Mouse (Mus musculus): Measurements from ENCODE around the gene Nras. TPM values are rescaled to one million over a fixed set of nuclear protein-coding genes. Genes with fewer than 3 reads are reported as not detected.

Nras gene
- polyA plus RNA-seq, 1 experiment from 2014 or later = 122 TPM

DNA sequence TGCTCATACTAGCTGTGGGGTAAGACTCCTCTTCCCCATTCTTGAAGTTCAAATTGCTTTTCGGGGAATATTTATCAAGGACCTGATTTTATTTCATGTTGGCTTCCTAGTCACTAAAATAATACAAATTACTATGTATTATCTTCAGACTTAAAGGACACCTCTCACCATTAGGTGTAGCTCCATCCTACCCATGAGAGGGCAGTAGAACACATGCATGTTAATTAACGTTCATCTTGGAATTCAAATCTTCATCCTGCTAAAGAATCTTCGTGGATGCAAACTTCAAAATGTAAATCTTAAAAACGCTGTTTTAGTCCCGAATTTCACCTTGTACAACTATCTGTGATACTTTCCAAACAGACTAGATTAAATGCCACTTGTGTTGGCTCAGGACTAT is 43.1 kb downstream of the Nras start:
- peaks cover 11% of the 10 kb centered on the region; the same call in 1 of the 2 replicates for H3K27me3 ChIP-seq
- no peak overlapping the region for H3K4me3 ChIP-seq
- H3K4me1 ChIP-seq = peaks cover 14% of the 10 kb centered on the region
- no peak for ATAC-seq (replicated peaks)
- no peak overlapping the region for H3K27ac ChIP-seq (replicated peaks)
- no peak overlapping the region for H3K9ac ChIP-seq (replicated peaks)
- H3K4me2 ChIP-seq (replicated peaks) = no peak overlapping the region
- H3K36me3 ChIP-seq = no peaks in the 10 kb centered on the region
- 66% methylated on average over 5 of the region's 5 CpGs for WGBS
- no peaks in the 10 kb centered on the region for H3K9me3 ChIP-seq

DNA sequence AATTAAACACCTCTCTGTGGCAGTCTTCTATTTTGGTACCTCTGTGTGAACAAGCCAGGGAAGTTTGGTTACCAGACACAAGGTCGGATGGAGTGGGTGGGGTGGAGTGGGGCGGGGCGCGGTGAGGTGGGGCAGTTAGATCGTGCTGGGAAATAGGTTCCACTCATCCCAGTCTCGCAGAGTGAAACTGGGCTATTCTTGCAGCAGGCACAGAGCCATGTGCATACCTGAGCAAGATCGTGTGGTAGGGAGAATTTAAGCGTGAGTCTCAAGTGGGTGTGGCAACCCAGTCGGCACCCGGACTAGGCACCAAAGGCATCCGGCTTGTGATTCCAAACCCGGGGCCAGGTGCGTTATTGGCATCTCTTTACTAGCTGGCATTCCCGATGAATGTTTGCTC is 43.8 kb downstream of the Nras start:
- Histone ChIP-seq H3K27me3 (peaks cover 11% of the 10 kb centered on the region; the same call in 1 of the 2 replicates), H3K4me1 (peaks cover 14% of the 10 kb centered on the region), H3K27ac (replicated peaks) (no peak overlapping the region), H3K4me3 (peak overlapping the region; percentile 55), H3K9ac (replicated peaks) (peak overlapping the region; percentile 49), H3K9me3 (no peaks in the 10 kb centered on the region), H3K4me2 (replicated peaks) (peak overlapping the region; percentile 91), H3K36me3 (no peaks in the 10 kb centered on the region)
- ATAC-seq (replicated peaks) = peak; percentile 20
- 1% methylated on average over 14 of the region's 14 CpGs for WGBS

DNA sequence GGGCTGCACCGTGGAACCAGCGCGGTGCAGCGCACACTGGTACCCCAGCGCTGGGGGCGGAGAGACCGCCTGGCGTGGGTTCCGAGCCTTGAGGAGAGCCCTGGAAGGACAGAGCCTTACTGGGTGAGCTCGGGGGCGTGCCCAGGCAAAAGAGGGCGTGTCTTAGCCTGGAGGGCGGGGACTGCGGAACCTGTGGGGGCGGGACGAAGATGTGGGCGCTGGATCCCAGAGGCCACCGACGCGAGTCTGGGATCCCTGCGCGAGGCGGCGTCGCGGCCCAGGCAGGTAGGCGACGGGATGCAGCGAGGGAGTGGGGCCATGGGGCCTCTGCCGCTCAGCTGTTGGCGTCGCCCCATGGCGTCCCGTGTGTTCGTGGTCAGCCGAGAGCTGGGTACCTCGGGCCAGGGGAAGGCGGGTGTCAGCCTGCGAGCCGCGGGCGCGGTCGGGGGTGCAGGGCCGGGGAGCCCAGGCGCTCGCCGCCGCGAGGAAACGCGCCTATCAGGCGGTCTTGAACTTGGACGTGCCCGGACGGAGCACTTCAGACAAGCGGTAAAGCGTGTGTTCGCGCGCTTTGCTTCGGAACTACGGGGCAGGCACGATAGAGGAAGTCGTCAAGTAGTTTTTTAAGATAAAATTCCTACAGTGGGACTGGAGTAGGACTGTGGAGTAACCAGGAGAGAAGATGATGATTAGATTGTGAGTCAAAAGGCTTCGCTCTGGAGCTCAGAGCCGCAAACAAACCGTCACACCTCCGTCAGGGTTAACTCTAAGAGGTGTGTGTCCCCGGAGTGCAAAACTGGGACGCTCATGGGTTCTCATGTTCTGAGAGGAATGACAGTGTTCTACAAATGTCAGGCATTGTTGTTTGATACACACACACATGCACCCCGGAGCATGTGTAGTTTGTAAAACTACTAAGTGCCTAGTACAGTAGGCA is 44.6 kb downstream of the Nras start, which contains the start of gene Dennd2c:
TSS of gene Dennd2c (plus strand) at position 151 of the 937 bp plus-strand sequence.
- ATAC-seq (replicated peaks) = peak; percentile 97
- Histone ChIP-seq H3K27ac (replicated peaks) (no peak within 1 kb of the TSS), H3K27me3 (peaks cover 11% of the 10 kb centered on the region; the same call in 1 of the 2 replicates), H3K9me3 (no peaks in the 10 kb centered on the region), H3K9ac (replicated peaks) (peak within 1 kb of the TSS; percentile 49), H3K4me2 (replicated peaks) (peak within 1 kb of the TSS; percentile 91), H3K36me3 (no peaks in the 10 kb centered on the region), H3K4me3 (peak within 1 kb of the TSS; percentile 55), H3K4me1 (peaks cover 14% of the 10 kb centered on the region)
- 1% methylated on average over 72 of the region's 72 CpGs for WGBS

DNA sequence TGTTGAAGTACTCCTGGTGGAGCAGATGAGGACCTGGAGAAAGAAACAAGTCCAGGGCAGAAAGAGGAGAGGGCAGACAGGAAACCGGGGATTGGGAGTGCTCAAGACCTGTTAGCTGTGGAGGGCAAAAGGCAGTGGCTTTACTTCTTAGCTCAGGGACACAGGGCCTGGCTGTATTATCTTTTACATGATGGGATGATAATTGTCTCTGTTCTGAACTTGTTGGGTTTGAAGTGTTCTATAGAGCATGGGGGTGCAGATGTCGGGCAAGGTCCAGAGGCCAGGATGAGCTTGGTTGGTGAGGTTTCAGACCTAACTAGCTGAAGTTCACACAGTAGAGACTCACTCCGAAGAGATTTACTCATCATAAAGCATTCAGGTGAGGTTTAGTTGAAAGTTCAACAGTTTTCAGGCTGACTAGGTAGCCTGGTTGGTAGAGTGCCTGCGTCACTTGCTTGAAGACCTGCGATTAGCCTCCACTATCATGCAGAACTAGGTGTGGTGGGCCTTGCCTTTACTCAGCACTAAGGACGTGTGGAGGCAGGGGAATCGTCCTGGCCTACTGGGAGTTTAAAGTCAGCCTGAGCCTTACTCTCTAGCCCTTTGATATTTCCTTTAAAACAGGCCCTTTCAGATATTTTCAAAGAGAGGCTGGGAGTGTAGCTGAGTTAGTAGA is 49.6 kb downstream of the Nras start:
- peaks cover 4% of the 10 kb centered on the region; the same call in 1 of the 2 replicates for H3K4me1 ChIP-seq
- no peak overlapping the region for H3K9ac ChIP-seq (replicated peaks)
- H3K9me3 ChIP-seq = no peaks in the 10 kb centered on the region
- H3K27ac ChIP-seq (replicated peaks) = no peak overlapping the region
- no peak for ATAC-seq (replicated peaks)
- H3K4me3 ChIP-seq = no peak overlapping the region
- WGBS = 86% methylated on average over 7 of the region's 7 CpGs
- no peaks in the 10 kb centered on the region for H3K36me3 ChIP-seq
- H3K4me2 ChIP-seq (replicated peaks) = no peak overlapping the region
- peaks cover 11% of the 10 kb centered on the region; the same call in 1 of the 2 replicates for H3K27me3 ChIP-seq

DNA sequence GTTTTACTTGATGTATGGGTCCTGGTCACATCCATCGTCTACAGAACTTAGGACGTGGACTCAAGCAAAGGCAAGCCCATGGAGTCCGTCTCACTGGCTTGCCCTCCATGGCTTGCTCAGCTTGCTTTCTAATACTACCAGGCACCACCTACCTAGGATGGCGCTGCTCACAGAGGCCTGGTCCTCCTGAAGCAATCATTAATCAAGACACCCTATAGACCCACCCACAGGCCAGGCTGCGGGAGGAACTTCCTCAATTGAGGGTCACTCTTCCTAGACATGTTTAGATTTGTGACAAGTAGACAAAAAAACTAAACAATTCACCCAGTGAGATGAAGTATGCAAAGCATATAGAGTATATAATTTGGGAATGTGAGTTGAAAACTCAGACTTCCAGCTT is 54.1 kb downstream of the Nras start:
- no peak overlapping the region for H3K27ac ChIP-seq (replicated peaks)
- H3K36me3 ChIP-seq = no peaks in the 10 kb centered on the region
- H3K9me3 ChIP-seq = no peaks in the 10 kb centered on the region
- H3K27me3 ChIP-seq = no peaks in the 10 kb centered on the region
- no peak overlapping the region for H3K4me3 ChIP-seq
- 83% methylated on average over 5 of the region's 5 CpGs for WGBS
- no peaks in the 10 kb centered on the region for H3K4me1 ChIP-seq
- H3K4me2 ChIP-seq (replicated peaks) = no peak overlapping the region
- H3K9ac ChIP-seq (replicated peaks) = no peak overlapping the region
- ATAC-seq (replicated peaks) = no peak

Other genes with a start within 250 kb of the Nras start
- not detected in 2 replicates for gene Sycp1, start 122.2 kb upstream of the Nras start, polyA plus RNA-seq (2015; fragmentation: Nextera tagmentation; extraction: Ambion mirVana)
- 0.13 TPM in 2 replicates for gene Nr1h5, start 94.2 kb upstream of the Nras start, polyA plus RNA-seq (2015; fragmentation: Nextera tagmentation; extraction: Ambion mirVana)
- gene Sike1, start 62.6 kb upstream of the Nras start, polyA plus RNA-seq (2015; fragmentation: Nextera tagmentation; extraction: Ambion mirVana) = 54.9 and 55.8 TPM in 2 replicates
- gene Csde1, start 37.9 kb upstream of the Nras start, polyA plus RNA-seq (2015; fragmentation: Nextera tagmentation; extraction: Ambion mirVana) = 455 and 463 TPM in 2 replicates
- 0.09 TPM in 1 of 2 replicates, not detected in the other for gene Ampd1, start 15.7 kb downstream of the Nras start, polyA plus RNA-seq (2015; fragmentation: Nextera tagmentation; extraction: Ambion mirVana)
- gene Dennd2c, start 44.3 kb downstream of the Nras start, polyA plus RNA-seq (2015; fragmentation: Nextera tagmentation; extraction: Ambion mirVana) = 0.84 and 1.4 TPM in 2 replicates
- 244 and 247 TPM in 2 replicates for gene Bcas2, start 113.4 kb downstream of the Nras start, polyA plus RNA-seq (2015; fragmentation: Nextera tagmentation; extraction: Ambion mirVana)
- 32.2 and 32.6 TPM in 2 replicates for gene Trim33, start 221.0 kb downstream of the Nras start, polyA plus RNA-seq (2015; fragmentation: Nextera tagmentation; extraction: Ambion mirVana)

Data from forebrain, embryonic 15.5 days (tissue).